Mouse (Mus musculus) spleen, adult 2 months (tissue): ENCODE results near the gene 2700097O09Rik. TPM values are rescaled to one million over a fixed set of nuclear protein-coding genes. Genes with fewer than 3 reads are reported as not detected.
"Not testable (repeated sequence)": the region's sequence is repeated elsewhere in the genome, so short reads cannot be mapped to it uniquely, and the experiment has no call there.

ENCODE experiments used
- DNase-seq, 2 experiments: peaks; one replicate each; pipeline versions ENCODE4 v3.0.0 to v3.0.0-alpha.2; 2012 to 2021; ENCODE audit warnings: low spot score in 2 of 2, low read depth in 1 of 2
- H3K27ac ChIP-seq: fragments of 200-500 bp; 2 replicates; pipeline ENCODE4 v1.5.1; 2012; ENCODE audit warnings: low read length, inconsistent platforms; ENCODE audit not compliant: insufficient read depth
- H3K27me3 ChIP-seq: fragments of 200-500 bp; 2 replicates; pipeline ENCODE4 v1.6.1; 2012; ENCODE audit warnings: mild to moderate bottlenecking, moderate library complexity, low read length, inconsistent platforms; ENCODE audit not compliant: control insufficient read depth, insufficient read depth
- H3K36me3 ChIP-seq: fragments of 200-500 bp; 2 replicates; pipeline ENCODE4 v1.6.1; 2012; ENCODE audit warnings: mild to moderate bottlenecking, low read length, inconsistent platforms; ENCODE audit not compliant: control insufficient read depth, insufficient read depth
- H3K4me1 ChIP-seq: fragments of 200-500 bp; 2 replicates; pipeline ENCODE4 v1.6.1; 2011; ENCODE audit warnings: inconsistent platforms; ENCODE audit not compliant: control insufficient read depth, insufficient read depth, insufficient read length
- H3K4me3 ChIP-seq: fragments of 200-500 bp; 2 replicates; pipeline ENCODE4 v1.5.1; 2011; ENCODE audit warnings: mild to moderate bottlenecking, inconsistent platforms; ENCODE audit not compliant: insufficient read depth, insufficient read length; ENCODE audit errors: extremely low read depth
- CTCF ChIP-seq: fragments of 200-500 bp; IDR thresholded peaks from 2 replicates; pipeline ENCODE4 v1.5.1; 2011; ENCODE audit warnings: mild to moderate bottlenecking, inconsistent platforms; ENCODE audit not compliant: insufficient read depth, insufficient read length, insufficient replicate concordance; ENCODE audit errors: extremely low read depth
- POLR2A ChIP-seq: fragments of 200-500 bp; IDR thresholded peaks from 2 replicates; pipeline ENCODE4 v1.6.1; 2011; ENCODE audit warnings: low read depth, low read length, inconsistent platforms
- WGBS: fragments of 180-500 bp; shearing (Covaris S2); methylation state at CpG from one replicate; pipeline ENCODE4 v1.1.7; 2018; 5-methylcytosine and 5-hydroxymethylcytosine counted together
- polyA plus RNA-seq: library from polyadenylated mRNA; depleted of rRNA; stranded (reverse); fragments of >200 nt; gene quantifications from 2 replicates; pipeline ENCODE4 v1.2.3, GENCODE M21; 2012

2700097O09Rik gene
- polyA plus RNA-seq, 1 experiment: 3.1 TPM

GRCm38 (mm10) chr12:55013626-55014398, 66.1 kb downstream of the 2700097O09Rik start, which contains the start of gene Baz1a:
Gene Baz1a, minus strand, starts transcription at chr12:55014348.
- H3K27ac ChIP-seq: no peak within 1 kb of the TSS
- H3K36me3 ChIP-seq: no peaks in the 10 kb centered on the region
- 96% methylated on average over 6 of the region's 6 CpGs for WGBS
- DNase-seq: no peak
- H3K4me3 ChIP-seq: no peak within 1 kb of the TSS
- TF ChIP-seq POLR2A (no peak), CTCF (no peak)
- H3K27me3 ChIP-seq: no peaks in the 10 kb centered on the region
- peaks cover 12% of the 10 kb centered on the region for H3K4me1 ChIP-seq

DNA sequence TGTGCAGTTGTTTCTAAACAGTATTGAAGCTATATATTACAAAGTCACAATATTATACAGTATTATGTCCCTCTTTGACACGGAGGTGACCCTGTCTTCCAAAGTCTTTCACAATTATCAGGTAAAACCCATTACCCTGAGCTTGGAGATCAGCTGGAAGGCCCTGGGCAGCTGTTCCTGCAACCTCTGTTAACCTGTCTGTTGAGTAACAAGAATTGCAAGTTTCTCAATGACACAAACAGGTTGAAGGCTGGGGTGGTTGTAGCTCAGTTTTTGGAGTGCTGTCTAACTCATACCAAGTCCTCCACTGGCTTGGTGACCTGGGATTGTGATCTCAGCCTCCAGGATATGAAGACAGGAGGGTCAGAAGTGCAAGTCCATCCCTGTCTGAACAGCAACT, 66.9 kb downstream of the 2700097O09Rik start:
- Histone ChIP-seq H3K4me1 (peaks cover 7% of the 10 kb centered on the region; the same call in 1 of the 2 replicates), H3K36me3 (no peaks in the 10 kb centered on the region), H3K27me3 (no peaks in the 10 kb centered on the region), H3K27ac (no peak overlapping the region), H3K4me3 (no peak overlapping the region)
- DNase-seq: no peak
- WGBS: 73% methylated on average over 1 of the region's 1 CpGs
- TF ChIP-seq POLR2A (no peak), CTCF (no peak)

GRCm38 (mm10) chr12:55007361-55008008, 72.4 kb downstream of the 2700097O09Rik start:
- H3K4me3 ChIP-seq: no peak overlapping the region
- DNase-seq: no peak
- H3K4me1 ChIP-seq: no peaks in the 10 kb centered on the region
- WGBS: 83% methylated on average over 14 of the region's 14 CpGs
- no peaks in the 10 kb centered on the region for H3K27me3 ChIP-seq
- H3K36me3 ChIP-seq: no peaks in the 10 kb centered on the region
- TF ChIP-seq CTCF (no peak), POLR2A (no peak)
- no peak overlapping the region for H3K27ac ChIP-seq

DNA sequence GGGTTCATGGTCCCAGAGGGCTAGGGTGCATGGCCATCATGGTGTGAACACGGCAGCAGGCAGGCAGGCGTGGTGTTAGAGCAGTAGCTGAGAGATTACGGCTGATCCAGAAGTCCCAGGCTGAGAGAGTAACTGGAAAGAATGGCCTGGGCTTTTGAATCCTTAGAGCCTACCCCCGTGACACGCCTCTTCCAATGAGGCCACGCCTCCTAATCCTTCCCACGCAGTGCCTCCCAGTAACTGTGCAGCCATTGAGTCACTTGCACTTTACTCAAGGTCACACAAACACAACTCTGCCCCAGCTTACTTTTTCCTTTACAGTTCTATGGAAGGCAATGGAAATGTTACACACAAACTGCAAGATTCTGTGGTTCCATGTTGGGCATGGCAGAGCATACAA, 73.8 kb downstream of the 2700097O09Rik start:
- Histone ChIP-seq H3K4me1 (no peaks in the 10 kb centered on the region), H3K4me3 (no peak overlapping the region), H3K27me3 (no peaks in the 10 kb centered on the region), H3K36me3 (no peaks in the 10 kb centered on the region), H3K27ac (no peak overlapping the region)
- TF ChIP-seq CTCF: no peak
- TF ChIP-seq POLR2A: no peak
- DNase-seq: no peak
- 95% methylated on average over 7 of the region's 7 CpGs for WGBS

GRCm38 (mm10) chr12:55004396-55004795, 75.5 kb downstream of the 2700097O09Rik start:
- peaks cover 3% of the 10 kb centered on the region; the same call in 1 of the 2 replicates for H3K4me1 ChIP-seq
- TF ChIP-seq POLR2A (no peak), CTCF (no peak)
- 91% methylated on average over 3 of the region's 3 CpGs for WGBS
- H3K27me3 ChIP-seq: no peaks in the 10 kb centered on the region
- no peaks in the 10 kb centered on the region for H3K36me3 ChIP-seq
- no peak for DNase-seq
- no peak overlapping the region for H3K27ac ChIP-seq
- H3K4me3 ChIP-seq: no peak overlapping the region

DNA sequence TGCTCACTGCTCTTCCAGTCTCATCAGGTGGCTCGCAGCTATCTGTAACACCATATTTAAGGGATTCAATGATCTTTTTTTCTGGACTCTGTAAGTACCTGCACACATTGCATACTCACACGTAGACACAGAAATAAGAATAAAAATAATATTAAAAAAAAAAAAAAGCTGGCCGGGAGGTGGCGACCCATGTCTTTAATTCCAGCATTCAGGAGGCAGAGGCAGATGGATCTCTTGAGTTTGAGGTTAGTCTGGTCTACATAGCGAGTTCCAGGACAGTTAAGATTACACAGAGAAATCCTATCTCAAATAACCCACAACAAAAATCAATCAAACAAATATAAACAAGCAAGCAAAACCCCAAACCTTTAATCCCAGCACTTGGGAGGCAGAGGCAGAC, 76.1 kb downstream of the 2700097O09Rik start:
- Histone ChIP-seq H3K27ac (no peak overlapping the region), H3K27me3 (no peaks in the 10 kb centered on the region), H3K4me3 (no peak overlapping the region), H3K4me1 (peaks cover 3% of the 10 kb centered on the region; the same call in 1 of the 2 replicates), H3K36me3 (no peaks in the 10 kb centered on the region)
- TF ChIP-seq POLR2A (no peak), CTCF (no peak)
- 87% methylated on average over 5 of the region's 5 CpGs for WGBS
- no peak for DNase-seq

DNA sequence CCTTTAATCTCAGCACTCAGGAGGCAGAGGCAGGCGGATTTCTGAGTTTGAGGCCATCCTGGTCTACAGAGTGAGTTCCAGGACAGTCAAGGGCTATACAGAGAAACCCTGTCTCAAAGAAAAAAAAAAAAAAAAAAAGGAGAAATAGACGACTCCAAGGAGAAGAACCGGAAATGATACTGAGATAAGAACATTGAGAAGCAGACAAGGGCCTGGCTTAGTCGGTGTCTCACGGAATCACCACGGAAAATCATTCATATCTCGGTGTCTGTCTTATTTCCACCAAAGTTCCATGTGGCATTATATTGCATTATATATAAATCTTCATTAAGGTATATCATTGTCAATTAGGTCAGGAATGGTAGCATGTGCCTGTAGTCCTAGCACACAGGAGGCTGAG, 77.4 kb downstream of the 2700097O09Rik start:
- DNase-seq, H3K36me3 ChIP-seq, H3K27me3 ChIP-seq, H3K27ac ChIP-seq, H3K4me3 ChIP-seq: not testable (repeated sequence)
- WGBS: 73% methylated on average over 7 of the region's 7 CpGs
- peaks cover 11% of the 10 kb centered on the region; the same call in 1 of the 2 replicates for H3K4me1 ChIP-seq
